Mouse (Mus musculus): ENCODE results near the gene Rtel1. TPM values are rescaled to one million over a fixed set of nuclear protein-coding genes. Genes with fewer than 3 reads are reported as not detected.

Rtel1 gene
- total and polyA plus RNA-seq, 2 experiments from 2014 or later = 20.6 to 64.4 TPM

DNA sequence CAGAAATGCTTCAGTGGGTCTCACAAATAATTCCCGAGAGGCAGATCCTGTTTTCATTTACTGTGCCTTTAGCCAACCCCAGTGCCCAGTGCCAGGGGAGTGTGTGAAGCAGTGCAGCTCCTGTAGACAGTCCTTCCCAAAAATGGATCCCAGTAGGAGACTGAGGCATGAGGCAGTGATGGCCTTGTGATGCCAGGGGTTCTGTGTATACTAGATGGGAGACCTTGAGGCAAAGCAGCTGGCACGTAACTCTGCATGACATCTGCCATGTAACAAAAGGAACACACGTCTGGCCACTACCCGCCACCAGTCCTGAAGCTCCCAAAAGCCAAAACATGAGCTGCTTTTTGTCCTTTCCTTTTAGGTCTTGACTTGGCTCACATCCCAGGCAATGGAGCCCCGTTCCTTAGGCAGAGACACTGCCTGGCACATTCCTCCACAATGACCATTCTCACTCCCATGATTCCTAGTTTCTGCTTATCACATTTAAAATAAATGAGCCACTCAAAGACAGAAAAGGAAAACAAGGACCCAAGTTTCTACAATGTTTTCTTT, 77.7 kb downstream of the Rtel1 start:
- Histone ChIP-seq H3K4me2 (ENCODE audit: low read depth) (no peak overlapping the region), H3K4me1 (ENCODE audit: insufficient read depth) (no peaks in the 10 kb centered on the region), H3K9ac (no peak overlapping the region), H3K27me3 (ENCODE audit: insufficient read depth, low read length) (no peaks in the 10 kb centered on the region), H3K36me3 (ENCODE audit: insufficient read depth) (no peaks in the 10 kb centered on the region), H3K4me3 (ENCODE audit: low read depth, low read length) (no peak overlapping the region), H3K9me3 (ENCODE audit: low read length) (no peaks in the 10 kb centered on the region), H3K27ac (ENCODE audit: low read depth, low read length) (no peak overlapping the region)
- TF ChIP-seq CTCF (IDR thresholded peaks at IDR 0.05; ENCODE audit: low read depth) = no peak
- ATAC-seq = no peak
- WGBS = 50% methylated on average over 5 of the region's 5 CpGs
- no peak for DNase-seq

DNA sequence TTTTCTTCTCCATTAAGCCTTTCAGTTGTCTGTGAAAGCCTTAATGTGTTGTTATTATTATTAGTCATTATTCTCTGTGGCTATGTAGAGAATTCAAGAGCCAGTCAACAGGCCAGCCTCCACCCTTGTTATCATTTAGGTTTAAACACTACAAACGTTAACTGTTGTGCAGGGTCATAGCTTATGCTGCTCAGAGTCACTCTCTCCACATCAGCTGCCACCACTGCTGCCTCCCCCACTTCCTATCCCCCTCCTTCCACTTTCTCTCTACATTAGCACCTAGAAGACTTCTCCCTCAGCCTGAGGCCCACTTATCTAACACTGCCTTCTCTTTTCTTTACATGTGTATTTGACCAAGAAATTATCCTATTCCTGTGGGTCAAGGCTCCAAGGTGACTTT, 82.0 kb downstream of the Rtel1 start:
- no peaks in the 10 kb centered on the region for H3K4me1 ChIP-seq (ENCODE audit: insufficient read depth)
- H3K9ac ChIP-seq = no peak overlapping the region
- WGBS = 46% methylated on average over 1 of the region's 1 CpGs
- H3K27ac ChIP-seq (ENCODE audit: low read depth, low read length) = no peak overlapping the region
- H3K27me3 ChIP-seq (ENCODE audit: insufficient read depth, low read length) = no peaks in the 10 kb centered on the region
- DNase-seq (no peak), ATAC-seq (no peak)
- TF ChIP-seq CTCF (IDR thresholded peaks at IDR 0.05; ENCODE audit: low read depth) = no peak
- H3K9me3 ChIP-seq (ENCODE audit: low read length) = no peaks in the 10 kb centered on the region
- no peaks in the 10 kb centered on the region for H3K36me3 ChIP-seq (ENCODE audit: insufficient read depth)
- H3K4me3 ChIP-seq (ENCODE audit: low read depth, low read length) = no peak overlapping the region
- H3K4me2 ChIP-seq (ENCODE audit: low read depth) = no peak overlapping the region

DNA sequence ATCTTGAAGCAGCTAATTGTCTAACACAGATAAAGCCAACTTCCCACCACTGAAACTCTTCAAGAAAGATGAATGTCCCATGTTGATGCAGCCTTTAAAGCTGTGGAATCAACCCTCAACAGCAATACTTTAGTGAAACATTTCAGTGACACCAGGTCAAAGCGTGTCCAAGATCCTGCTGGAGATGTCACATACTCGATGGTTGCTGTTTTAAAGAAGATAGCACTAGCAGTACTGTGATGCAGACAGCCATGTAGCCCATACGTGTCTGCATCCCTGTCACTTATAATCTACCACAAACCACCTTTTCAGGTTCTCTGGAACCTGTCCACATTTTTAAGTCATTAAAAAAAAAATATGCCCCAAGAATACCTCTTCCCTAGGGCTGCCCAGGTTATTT, 84.2 kb downstream of the Rtel1 start:
- WGBS = 89% methylated on average over 3 of the region's 3 CpGs
- no peak for TF ChIP-seq CTCF (IDR thresholded peaks at IDR 0.05; ENCODE audit: low read depth)
- ATAC-seq (no peak), DNase-seq (no peak)
- H3K9me3 ChIP-seq (ENCODE audit: low read length) = no peaks in the 10 kb centered on the region
- H3K27me3 ChIP-seq (ENCODE audit: insufficient read depth, low read length) = no peaks in the 10 kb centered on the region
- H3K4me1 ChIP-seq (ENCODE audit: insufficient read depth) = no peaks in the 10 kb centered on the region
- H3K27ac ChIP-seq (ENCODE audit: low read depth, low read length) = no peak overlapping the region
- no peaks in the 10 kb centered on the region for H3K36me3 ChIP-seq (ENCODE audit: insufficient read depth)
- H3K4me2 ChIP-seq (ENCODE audit: low read depth) = no peak overlapping the region
- H3K9ac ChIP-seq = no peak overlapping the region
- H3K4me3 ChIP-seq (ENCODE audit: low read depth, low read length) = no peak overlapping the region

Other genes with a start within 250 kb of the Rtel1 start
- gene Kcnq2, start 184.4 kb upstream of the Rtel1 start, total RNA-seq (2014; rRNA removed) = 113 and 134 TPM in 2 replicates
- gene Kcnq2, start 184.4 kb upstream of the Rtel1 start, polyA plus RNA-seq (2015; fragmentation: Nextera tagmentation; extraction: Ambion mirVana) = 24.7 and 31.7 TPM in 2 replicates
- gene Eef1a2, start 162.7 kb upstream of the Rtel1 start, total RNA-seq (2014; rRNA removed) = 215 and 218 TPM in 2 replicates
- 12.8 and 17.5 TPM in 2 replicates for gene Eef1a2, start 162.7 kb upstream of the Rtel1 start, polyA plus RNA-seq (2015; fragmentation: Nextera tagmentation; extraction: Ambion mirVana)
- 239 and 264 TPM in 2 replicates for gene Ppdpf, start 132.5 kb upstream of the Rtel1 start, total RNA-seq (2014; rRNA removed)
- gene Ppdpf, start 132.5 kb upstream of the Rtel1 start, polyA plus RNA-seq (2015; fragmentation: Nextera tagmentation; extraction: Ambion mirVana) = 402 and 447 TPM in 2 replicates
- not detected in 2 replicates for gene Ptk6, start 117.0 kb upstream of the Rtel1 start, total RNA-seq (2014; rRNA removed)
- gene Ptk6, start 117.0 kb upstream of the Rtel1 start, polyA plus RNA-seq (2015; fragmentation: Nextera tagmentation; extraction: Ambion mirVana) = not detected in 2 replicates
- gene Srms, start 106.6 kb upstream of the Rtel1 start, total RNA-seq (2014; rRNA removed) = 0.15 and 0.43 TPM in 2 replicates
- gene Srms, start 106.6 kb upstream of the Rtel1 start, polyA plus RNA-seq (2015; fragmentation: Nextera tagmentation; extraction: Ambion mirVana) = 0.10 TPM in 1 of 2 replicates, not detected in the other
- gene Fndc11, start 99.7 kb upstream of the Rtel1 start, total RNA-seq (2014; rRNA removed) = not detected in 2 replicates
- gene Fndc11, start 99.7 kb upstream of the Rtel1 start, polyA plus RNA-seq (2015; fragmentation: Nextera tagmentation; extraction: Ambion mirVana) = 0.18 and 0.24 TPM in 2 replicates
- 1.7 and 1.8 TPM in 2 replicates for gene Helz2, start 77.7 kb upstream of the Rtel1 start, total RNA-seq (2014; rRNA removed)
- 0.10 and 0.24 TPM in 2 replicates for gene Helz2, start 77.7 kb upstream of the Rtel1 start, polyA plus RNA-seq (2015; fragmentation: Nextera tagmentation; extraction: Ambion mirVana)
- 21.7 and 24.8 TPM in 2 replicates for gene Gmeb2, start 31.7 kb upstream of the Rtel1 start, total RNA-seq (2014; rRNA removed)
- gene Gmeb2, start 31.7 kb upstream of the Rtel1 start, polyA plus RNA-seq (2015; fragmentation: Nextera tagmentation; extraction: Ambion mirVana) = 7.4 and 9.6 TPM in 2 replicates
- gene Stmn3, start 5.2 kb upstream of the Rtel1 start, total RNA-seq (2014; rRNA removed) = 1,247 and 1,493 TPM in 2 replicates
- gene Stmn3, start 5.2 kb upstream of the Rtel1 start, polyA plus RNA-seq (2015; fragmentation: Nextera tagmentation; extraction: Ambion mirVana) = 1,714 and 1,956 TPM in 2 replicates
- gene Zgpat, start 45.2 kb downstream of the Rtel1 start, total RNA-seq (2014; rRNA removed) = 93.3 and 99.0 TPM in 2 replicates
- 32.2 and 39.6 TPM in 2 replicates for gene Zgpat, start 45.2 kb downstream of the Rtel1 start, polyA plus RNA-seq (2015; fragmentation: Nextera tagmentation; extraction: Ambion mirVana)
- 24.0 and 27.9 TPM in 2 replicates for gene Arfrp1, start 45.7 kb downstream of the Rtel1 start, total RNA-seq (2014; rRNA removed)
- gene Arfrp1, start 45.7 kb downstream of the Rtel1 start, polyA plus RNA-seq (2015; fragmentation: Nextera tagmentation; extraction: Ambion mirVana) = 60.9 and 73.0 TPM in 2 replicates
- 42.8 and 43.5 TPM in 2 replicates for gene Lime1, start 60.3 kb downstream of the Rtel1 start, total RNA-seq (2014; rRNA removed)
- gene Lime1, start 60.3 kb downstream of the Rtel1 start, polyA plus RNA-seq (2015; fragmentation: Nextera tagmentation; extraction: Ambion mirVana) = 19.5 and 26.5 TPM in 2 replicates
- gene Zbtb46, start 139.7 kb downstream of the Rtel1 start, total RNA-seq (2014; rRNA removed) = 11.7 and 17.7 TPM in 2 replicates
- gene Zbtb46, start 139.7 kb downstream of the Rtel1 start, polyA plus RNA-seq (2015; fragmentation: Nextera tagmentation; extraction: Ambion mirVana) = 8.2 and 11.0 TPM in 2 replicates
- not detected in 2 replicates for gene Abhd16b, start 173.5 kb downstream of the Rtel1 start, total RNA-seq (2014; rRNA removed)
- gene Abhd16b, start 173.5 kb downstream of the Rtel1 start, polyA plus RNA-seq (2015; fragmentation: Nextera tagmentation; extraction: Ambion mirVana) = not detected in 2 replicates
- 91.7 and 120 TPM in 2 replicates for gene Tpd52l2, start 177.4 kb downstream of the Rtel1 start, total RNA-seq (2014; rRNA removed)
- gene Tpd52l2, start 177.4 kb downstream of the Rtel1 start, polyA plus RNA-seq (2015; fragmentation: Nextera tagmentation; extraction: Ambion mirVana) = 114 and 128 TPM in 2 replicates
- 252 and 369 TPM in 2 replicates for gene Dnajc5, start 200.7 kb downstream of the Rtel1 start, total RNA-seq (2014; rRNA removed)
- gene Dnajc5, start 200.7 kb downstream of the Rtel1 start, polyA plus RNA-seq (2015; fragmentation: Nextera tagmentation; extraction: Ambion mirVana) = 207 and 270 TPM in 2 replicates